Mouse (Mus musculus): Measurements from ENCODE around the gene Gm4340.
"Not testable (repeated sequence)": the region's sequence is repeated elsewhere in the genome, so short reads cannot be mapped to it uniquely, and the experiment has no call there.

- TF ChIP-seq CTCF (IDR thresholded peaks at IDR 0.05; ENCODE audit: insufficient read depth, low read length); POLR2A (IDR thresholded peaks at IDR 0.05; ENCODE audit: borderline replicate concordance, extremely low read depth, low read depth, low read length): not testable (repeated sequence)
These were observed 25.6 kb upstream of the Gm4340 start, which contains the start of gene Gm21304 for GRCm38 (mm10) chr10:104168215-104168614.
